Mouse (Mus musculus) kidney, embryonic 15.5 days (tissue): ENCODE results near the gene Ubald2. TPM values are rescaled to one million over a fixed set of nuclear protein-coding genes. Genes with fewer than 3 reads are reported as not detected.
"Not testable (repeated sequence)": the region's sequence is repeated elsewhere in the genome, so short reads cannot be mapped to it uniquely, and the experiment has no call there.

ENCODE experiments used
- ATAC-seq: fragments of 200-750 bp; cut with Nextera tagmentation; replicated peaks from 2 replicates; pipeline ENCODE4 v1.8.0; 2017; ENCODE audit warnings: moderate TSS enrichment; ENCODE audit not compliant: low FRiP score
- H3K27ac ChIP-seq: fragments of 300-500 bp; sonication (generic); 2 replicates; pipeline ENCODE4 v1.5.1; 2015; ENCODE audit warnings: mild to moderate bottlenecking, inconsistent platforms
- H3K27me3 ChIP-seq: fragments of 300-500 bp; sonication (generic); 2 replicates; pipeline ENCODE4 v1.6.1; 2015; ENCODE audit warnings: inconsistent platforms
- H3K36me3 ChIP-seq: fragments of 300-500 bp; sonication (generic); 2 replicates; pipeline ENCODE4 v1.6.1; 2015; ENCODE audit warnings: inconsistent platforms
- H3K4me1 ChIP-seq: fragments of 300-500 bp; sonication (generic); 2 replicates; pipeline ENCODE4 v1.6.1; 2015; ENCODE audit warnings: inconsistent platforms
- H3K4me2 ChIP-seq: fragments of 300-500 bp; sonication (generic); 2 replicates; pipeline ENCODE4 v1.6.1; 2015; ENCODE audit warnings: moderate library complexity, mild to moderate bottlenecking, inconsistent platforms
- H3K4me3 ChIP-seq: fragments of 300-500 bp; sonication (generic); replicated peaks from 2 replicates; pipeline ENCODE4 v1.5.1; 2015; ENCODE audit warnings: mild to moderate bottlenecking, inconsistent platforms
- H3K9ac ChIP-seq: fragments of 300-500 bp; sonication (generic); 2 replicates; pipeline ENCODE4 v1.6.1; 2015; ENCODE audit warnings: mild to moderate bottlenecking, inconsistent platforms
- H3K9me3 ChIP-seq: fragments of 300-500 bp; sonication (generic); replicated peaks from 2 replicates; pipeline ENCODE4 v1.6.1; 2016; ENCODE audit warnings: inconsistent platforms
- WGBS: fragments of 180-500 bp; shearing (Covaris S2); methylation state at CpG from one replicate; pipeline ENCODE4 v1.1.7; 2015; ENCODE audit warnings: mixed read lengths; 5-methylcytosine and 5-hydroxymethylcytosine counted together
- polyA plus RNA-seq: library from polyadenylated mRNA; unstranded; fragments of >200 nt; fragmentation: Nextera tagmentation; extraction: Ambion mirVana; gene quantifications from 2 replicates; pipeline ENCODE4 v1.2.1, GENCODE M21; 2015

Ubald2 gene
- polyA plus RNA-seq, 1 experiment from 2014 or later = 58.1 TPM

GRCm38 (mm10) chr11:116400560-116400959 lies 33.3 kb upstream of the Ubald2 start:
- peak overlapping the region; percentile 46 for H3K27ac ChIP-seq
- H3K4me1 ChIP-seq = peaks cover 8% of the 10 kb centered on the region; the same call in 1 of the 2 replicates

GRCm38 (mm10) chr11:116405601-116406000 lies 28.3 kb upstream of the Ubald2 start:
- Histone ChIP-seq H3K36me3 (peaks cover 12% of the 10 kb centered on the region), H3K4me2 (no peak overlapping the region), H3K9ac (no peak overlapping the region), H3K27ac (no peak overlapping the region), H3K4me3 (no peak overlapping the region), H3K9me3 (no peaks in the 10 kb centered on the region), H3K4me1 (0 out of 2 replicates have a peak, but pooled peaks cover 5% of the 10 kb centered on the region), H3K27me3 (no peaks in the 10 kb centered on the region)
- no peak for ATAC-seq
- 92% methylated on average over 4 of the region's 4 CpGs for WGBS

More at GRCm38 (mm10) chr11:116400560-116400959, 33.3 kb upstream of the Ubald2 start:
- Histone ChIP-seq H3K27me3 (no peaks in the 10 kb centered on the region), H3K4me2 (no peak overlapping the region), H3K9me3 (no peaks in the 10 kb centered on the region), H3K4me3 (no peak overlapping the region), H3K9ac (no peak overlapping the region), H3K36me3 (peaks cover 12% of the 10 kb centered on the region)
- WGBS = 35% methylated on average over 4 of the region's 4 CpGs
- ATAC-seq = no peak

GRCm38 (mm10) chr11:116406231-116406728 lies 27.6 kb upstream of the Ubald2 start:
- WGBS = 93% methylated on average over 16 of the region's 16 CpGs
- H3K4me1 ChIP-seq = 0 out of 2 replicates have a peak, but pooled peaks cover 10% of the 10 kb centered on the region
- H3K9ac ChIP-seq = no peak overlapping the region
- no peak overlapping the region for H3K4me2 ChIP-seq
- peaks cover 12% of the 10 kb centered on the region for H3K36me3 ChIP-seq
- no peak overlapping the region for H3K27ac ChIP-seq
- H3K4me3 ChIP-seq = no peak overlapping the region
- no peaks in the 10 kb centered on the region for H3K9me3 ChIP-seq
- no peak for ATAC-seq
- H3K27me3 ChIP-seq = no peaks in the 10 kb centered on the region

GRCm38 (mm10) chr11:116409008-116409407 lies 24.9 kb upstream of the Ubald2 start:
- Histone ChIP-seq H3K27me3 (no peaks in the 10 kb centered on the region), H3K9ac (no peak overlapping the region), H3K36me3 (peaks cover 1% of the 10 kb centered on the region; the same call in 1 of the 2 replicates), H3K9me3 (no peaks in the 10 kb centered on the region), H3K4me3 (no peak overlapping the region), H3K27ac (no peak overlapping the region; the same call in 1 of the 2 replicates), H3K4me1 (peaks cover 25% of the 10 kb centered on the region), H3K4me2 (no peak overlapping the region)
- WGBS = 80% methylated on average over 3 of the region's 3 CpGs
- no peak for ATAC-seq

- H3K27ac ChIP-seq, H3K27me3 ChIP-seq, H3K36me3 ChIP-seq, H3K9ac ChIP-seq, ATAC-seq, H3K4me3 ChIP-seq, H3K4me2 ChIP-seq, H3K9me3 ChIP-seq: not testable (repeated sequence)
- H3K4me1 ChIP-seq = peaks cover 25% of the 10 kb centered on the region
- WGBS = 90% methylated on average over 4 of the region's 4 CpGs
Observed at GRCm38 (mm10) chr11:116410415-116410814, 23.5 kb upstream of the Ubald2 start.

GRCm38 (mm10) chr11:116411582-116411981 lies 22.3 kb upstream of the Ubald2 start:
- no peaks in the 10 kb centered on the region for H3K36me3 ChIP-seq
- H3K9me3 ChIP-seq = no peaks in the 10 kb centered on the region
- peaks cover 26% of the 10 kb centered on the region for H3K4me1 ChIP-seq
- H3K27me3 ChIP-seq = no peaks in the 10 kb centered on the region
- no peak overlapping the region for H3K27ac ChIP-seq
- peak overlapping the region; percentile 78; the same call in 1 of the 2 replicates for H3K9ac ChIP-seq
- peak overlapping the region; percentile 76 for H3K4me3 ChIP-seq
- peak overlapping the region; percentile 98 for H3K4me2 ChIP-seq
- no peak for ATAC-seq
- WGBS = 26% methylated on average over 6 of the region's 6 CpGs

GRCm38 (mm10) chr11:116412028-116412827 lies 21.7 kb upstream of the Ubald2 start:
- no peaks in the 10 kb centered on the region for H3K9me3 ChIP-seq
- H3K27me3 ChIP-seq = no peaks in the 10 kb centered on the region
- no peaks in the 10 kb centered on the region for H3K36me3 ChIP-seq
- H3K27ac ChIP-seq = peak overlapping the region; percentile 70
- ATAC-seq = peak; percentile 53
- peak overlapping the region; percentile 78 for H3K9ac ChIP-seq
- peak overlapping the region; percentile 98 for H3K4me2 ChIP-seq
- H3K4me1 ChIP-seq = peaks cover 28% of the 10 kb centered on the region
- under 1% methylated on average over 51 of the region's 76 CpGs for WGBS
- H3K4me3 ChIP-seq = peak overlapping the region; percentile 76

- Histone ChIP-seq H3K4me2 (peak within 1 kb of the TSS; percentile 98), H3K9ac (peak within 1 kb of the TSS; percentile 78), H3K4me1 (peaks cover 34% of the 10 kb centered on the region), H3K4me3 (peak within 1 kb of the TSS; percentile 76), H3K27ac (peak within 1 kb of the TSS; percentile 70), H3K27me3 (no peaks in the 10 kb centered on the region), H3K36me3 (no peaks in the 10 kb centered on the region), H3K9me3 (no peaks in the 10 kb centered on the region)
- peak; percentile 93 for ATAC-seq
- WGBS = 2% methylated on average over 80 of the region's 82 CpGs
Observed at GRCm38 (mm10) chr11:116412904-116413630, 20.8 kb upstream of the Ubald2 start, which contains the start of gene Rnf157. Rnf157 (minus strand) TSS chr11:116413032.

- Histone ChIP-seq H3K4me2 (peak overlapping the region; percentile 98), H3K27ac (no peak overlapping the region), H3K4me1 (peaks cover 39% of the 10 kb centered on the region), H3K36me3 (no peaks in the 10 kb centered on the region), H3K9ac (no peak overlapping the region), H3K4me3 (peak overlapping the region; percentile 76), H3K27me3 (no peaks in the 10 kb centered on the region), H3K9me3 (no peaks in the 10 kb centered on the region)
- WGBS = 53% methylated on average over 4 of the region's 4 CpGs
- ATAC-seq = no peak
Observed at GRCm38 (mm10) chr11:116413631-116414022, 20.3 kb upstream of the Ubald2 start.

- Histone ChIP-seq H3K9me3 (no peaks in the 10 kb centered on the region), H3K36me3 (no peaks in the 10 kb centered on the region), H3K4me1 (peaks cover 44% of the 10 kb centered on the region), H3K9ac (no peak overlapping the region), H3K27me3 (no peaks in the 10 kb centered on the region), H3K27ac (no peak overlapping the region), H3K4me2 (no peak overlapping the region), H3K4me3 (no peak overlapping the region)
- WGBS = 57% methylated on average over 6 of the region's 6 CpGs
- ATAC-seq = no peak
Observed at GRCm38 (mm10) chr11:116416196-116416943, 17.5 kb upstream of the Ubald2 start.

GRCm38 (mm10) chr11:116417054-116417453 lies 16.8 kb upstream of the Ubald2 start:
- 91% methylated on average over 5 of the region's 5 CpGs for WGBS
- Histone ChIP-seq H3K27ac (no peak overlapping the region), H3K9ac (no peak overlapping the region), H3K36me3 (no peaks in the 10 kb centered on the region), H3K27me3 (no peaks in the 10 kb centered on the region), H3K4me3 (no peak overlapping the region), H3K4me1 (peaks cover 39% of the 10 kb centered on the region), H3K4me2 (no peak overlapping the region), H3K9me3 (no peaks in the 10 kb centered on the region)
- no peak for ATAC-seq
